Mouse (Mus musculus) naive thymus-derived CD4-positive, alpha-beta T cell, adult 2 months (primary cell): ENCODE results near the gene Gm20937.
"Not testable (repeated sequence)": the region's sequence is repeated elsewhere in the genome, so short reads cannot be mapped to it uniquely, and the experiment has no call there.

Experiments
- DNase-seq: peaks from one replicate; pipeline ENCODE4 v3.0.0-alpha.2; 2011; ENCODE audit warnings: low read depth

Gm20937 gene

GRCm38 (mm10) chrY:68294798-68295197 lies at the start of gene Gm20937:
Gene Gm20937 (minus strand): TSS chrY:68294898.
- not testable (repeated sequence) for DNase-seq
